ENCODE assay signal across 8 mouse cellular contexts in the genomic region with DNA sequence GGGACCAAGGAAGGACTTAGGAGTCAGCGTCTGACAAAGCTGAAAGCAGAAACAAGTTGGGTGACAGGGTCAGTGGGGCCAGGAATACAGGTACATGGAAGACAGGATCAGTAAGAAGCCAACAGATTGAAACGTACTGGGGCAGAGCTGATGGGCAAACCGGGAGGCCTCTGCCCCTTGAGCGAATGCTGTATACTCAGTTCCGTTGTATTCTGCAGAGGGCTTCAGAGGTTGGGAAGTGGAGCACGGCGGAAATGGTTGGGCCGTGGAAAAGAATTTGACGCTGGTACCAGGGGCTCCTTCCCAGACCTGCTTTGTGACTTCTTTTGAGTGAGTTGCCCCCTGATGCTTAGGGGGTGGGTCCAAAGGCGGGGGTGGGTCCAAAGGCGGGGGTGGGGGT. TPM values are rescaled to one million over a fixed set of nuclear protein-coding genes. Genes with fewer than 3 reads are reported as not detected.
A peak's percentile ranks its signal among the peaks of the same experiment; 100 is the strongest.
DNase-seq lines count a peak whose midpoint lies in the region; ATAC-seq lines count a peak whose summit lies in the region.

No protein-coding gene starts in this region.

- peaks cover 40% of the 10 kb centered on the region for H3K36me3 ChIP-seq in heart, embryonic 12.5 days
- peaks cover 15% of the 10 kb centered on the region for H3K36me3 ChIP-seq in hindbrain, embryonic 12.5 days
- H3K36me3 ChIP-seq in megakaryocyte, embryonic 14.5 days (replicated peaks; ENCODE audit: low read length) = peaks cover 10% of the 10 kb centered on the region

- intact Hi-C loops in heart, postnatal 10 days (cut with DNase I) = no loop called here

- no peak overlapping the region for H3K27ac ChIP-seq in heart, embryonic 12.5 days (ENCODE audit: poor library complexity, severe bottlenecking)
- no peak overlapping the region for H3K27ac ChIP-seq in hindbrain, embryonic 12.5 days

- H3K27me3 ChIP-seq in heart, embryonic 12.5 days (replicated peaks) = no peaks in the 10 kb centered on the region
- peaks cover 16% of the 10 kb centered on the region for H3K27me3 ChIP-seq in hindbrain, embryonic 12.5 days
- H3K27me3 ChIP-seq in megakaryocyte, embryonic 14.5 days (replicated peaks) = peaks cover 33% of the 10 kb centered on the region

- H3K9me3 ChIP-seq in heart, embryonic 12.5 days (replicated peaks) = peaks cover 9% of the 10 kb centered on the region
- H3K9me3 ChIP-seq in hindbrain, embryonic 12.5 days (replicated peaks) = peaks cover 10% of the 10 kb centered on the region
- peaks cover 26% of the 10 kb centered on the region for H3K9me3 ChIP-seq in megakaryocyte, embryonic 14.5 days

- peak overlapping the region; percentile 81 for H3K4me2 ChIP-seq in heart, embryonic 12.5 days
- H3K4me2 ChIP-seq in hindbrain, embryonic 12.5 days (replicated peaks) = peak overlapping the region; percentile 62

- no peak for ATAC-seq in heart, embryonic 12.5 days (ENCODE audit: insufficient number of reproducible peaks, low FRiP score)
- ATAC-seq in hindbrain, embryonic 12.5 days (ENCODE audit: low FRiP score) = 0 out of 2 replicates have a peak, but pooled peaks have one; percentile 17

- H3K4me1 ChIP-seq in heart, embryonic 12.5 days (replicated peaks) = peaks cover 9% of the 10 kb centered on the region
- peaks cover 8% of the 10 kb centered on the region for H3K4me1 ChIP-seq in hindbrain, embryonic 12.5 days
- H3K4me1 ChIP-seq in megakaryocyte, embryonic 14.5 days = peaks cover 10% of the 10 kb centered on the region

- H3K9ac ChIP-seq in heart, embryonic 12.5 days = no peak overlapping the region
- no peak overlapping the region for H3K9ac ChIP-seq in hindbrain, embryonic 12.5 days

- 17% methylated on average over 11 of the region's 11 CpGs for WGBS in heart, embryonic 12.5 days
- 5% methylated on average over 11 of the region's 11 CpGs for WGBS in hindbrain, embryonic 12.5 days

- no peak for DNase-seq in heart, postnatal 10 days
- DNase-seq in R1 (ENCODE audit: low read depth, low spot score) = peak; percentile 68
- DNase-seq in ovary, postnatal 36 days (ENCODE audit: low spot score) = no peak
- DNase-seq in left cerebral cortex, adult 9 months (ENCODE audit: low spot score in 2 of 2) = no peak
- DNase-seq in right cerebral cortex, adult 18-20 months = no peak

- H3K4me3 ChIP-seq in heart, embryonic 12.5 days = peak overlapping the region; percentile 51
- peak overlapping the region; percentile 38 for H3K4me3 ChIP-seq in hindbrain, embryonic 12.5 days
- H3K4me3 ChIP-seq in megakaryocyte, embryonic 14.5 days (replicated peaks) = peak overlapping the region; percentile 84

RNA-seq across cellular contexts. Expression of a gene that starts 8.4 kb away (rescaled TPM):
- polyA plus RNA-seq in heart, embryonic 12.5 days (2016; fragmentation: Nextera tagmentation; extraction: Ambion mirVana) = 116 TPM in 2 replicates
- 10 to 100 TPM; 53.0 to 54.4 TPM for total RNA-seq in heart, postnatal 10 days (2021)
- 107 and 116 TPM in 2 replicates for polyA plus RNA-seq in hindbrain, embryonic 12.5 days (2016; fragmentation: Nextera tagmentation; extraction: Ambion mirVana)
- 283 and 464 TPM in 2 replicates for polyA plus RNA-seq in megakaryocyte, embryonic 14.5 days (2012; ENCODE audit: insufficient read depth, low replicate concordance)

RNA-seq across cellular contexts. Expression of a gene that starts 8.6 kb away (rescaled TPM):
- 23.2 and 27.3 TPM in 2 replicates for polyA plus RNA-seq in heart, embryonic 12.5 days (2016; fragmentation: Nextera tagmentation; extraction: Ambion mirVana)
- 10 to 100 TPM; 15.6 to 16.4 TPM for total RNA-seq in heart, postnatal 10 days (2021)
- polyA plus RNA-seq in hindbrain, embryonic 12.5 days (2016; fragmentation: Nextera tagmentation; extraction: Ambion mirVana) = 25.7 and 28.0 TPM in 2 replicates
- polyA plus RNA-seq in megakaryocyte, embryonic 14.5 days (2012; ENCODE audit: insufficient read depth, low replicate concordance) = 16.1 and 18.5 TPM in 2 replicates

RNA-seq across cellular contexts. Expression of a gene that starts 16.6 kb away (rescaled TPM):
- polyA plus RNA-seq in heart, embryonic 12.5 days (2016; fragmentation: Nextera tagmentation; extraction: Ambion mirVana) = 9.9 and 10.4 TPM in 2 replicates
- total RNA-seq in heart, postnatal 10 days (2021) = 1 to 10 TPM; 1.4 to 1.9 TPM
- polyA plus RNA-seq in hindbrain, embryonic 12.5 days (2016; fragmentation: Nextera tagmentation; extraction: Ambion mirVana) = 8.5 and 11.1 TPM in 2 replicates
- not detected in 2 replicates for polyA plus RNA-seq in megakaryocyte, embryonic 14.5 days (2012; ENCODE audit: insufficient read depth, low replicate concordance)

RNA-seq across cellular contexts. Expression of a gene that starts 22.8 kb away (rescaled TPM):
- polyA plus RNA-seq in heart, embryonic 12.5 days (2016; fragmentation: Nextera tagmentation; extraction: Ambion mirVana) = not detected in 2 replicates
- not detected for total RNA-seq in heart, postnatal 10 days (2021)
- 3.2 and 4.0 TPM in 2 replicates for polyA plus RNA-seq in hindbrain, embryonic 12.5 days (2016; fragmentation: Nextera tagmentation; extraction: Ambion mirVana)
- not detected in 2 replicates for polyA plus RNA-seq in megakaryocyte, embryonic 14.5 days (2012; ENCODE audit: insufficient read depth, low replicate concordance)

RNA-seq across cellular contexts. Expression of a gene that starts 33.3 kb away (rescaled TPM):
- polyA plus RNA-seq in heart, embryonic 12.5 days (2016; fragmentation: Nextera tagmentation; extraction: Ambion mirVana) = 46.6 and 49.0 TPM in 2 replicates
- total RNA-seq in heart, postnatal 10 days (2021) = 10 to 100 TPM; 70.7 to 76.3 TPM
- 90.1 and 90.4 TPM in 2 replicates for polyA plus RNA-seq in hindbrain, embryonic 12.5 days (2016; fragmentation: Nextera tagmentation; extraction: Ambion mirVana)
- 230 and 254 TPM in 2 replicates for polyA plus RNA-seq in megakaryocyte, embryonic 14.5 days (2012; ENCODE audit: insufficient read depth, low replicate concordance)
